Mouse (Mus musculus): ENCODE measurements around the gene Paxbp1. TPM values are rescaled to one million over a fixed set of nuclear protein-coding genes. Genes with fewer than 3 reads are reported as not detected.
"Not testable (repeated sequence)": the region's sequence is repeated elsewhere in the genome, so short reads cannot be mapped to it uniquely, and the experiment has no call there.

Gene Paxbp1
- polyA plus RNA-seq (2015; fragmentation: Nextera tagmentation; extraction: Ambion mirVana): 38.9 and 42.5 TPM in 2 replicates

- peak; percentile 100 for DNase-seq (ENCODE audit: low spot score)
These were observed at the start of gene Paxbp1 for GRCm38 (mm10) chr16:91044270-91045182. Gene Paxbp1, minus strand, starts transcription at chr16:91044543.

- no peak for DNase-seq (ENCODE audit: low spot score)
These were observed 42.4 kb upstream of the Paxbp1 start for GRCm38 (mm10) chr16:91086642-91087306.

GRCm38 (mm10) chr16:91085239-91085825 is 41.0 kb upstream of the Paxbp1 start:
- DNase-seq (ENCODE audit: low spot score): no peak

GRCm38 (mm10) chr16:91084307-91085238 is 40.2 kb upstream of the Paxbp1 start:
- DNase-seq (ENCODE audit: low spot score): no peak

- no peak for DNase-seq (ENCODE audit: low spot score)
These were observed 38.8 kb upstream of the Paxbp1 start for GRCm38 (mm10) chr16:91083002-91083646.

- peak; percentile 73 for DNase-seq (ENCODE audit: low spot score)
These were observed 37.2 kb upstream of the Paxbp1 start for GRCm38 (mm10) chr16:91081508-91081907.

- peak; percentile 61 for DNase-seq (ENCODE audit: low spot score)
These were observed 31.8 kb upstream of the Paxbp1 start for GRCm38 (mm10) chr16:91076180-91076579.

- not testable (repeated sequence) for DNase-seq (ENCODE audit: low spot score)
These were observed 31.1 kb upstream of the Paxbp1 start for GRCm38 (mm10) chr16:91075423-91075822.

- DNase-seq (ENCODE audit: low spot score): peak; percentile 85
These were observed 29.0 kb upstream of the Paxbp1 start for GRCm38 (mm10) chr16:91073163-91073892.

GRCm38 (mm10) chr16:91072256-91072655 is 27.9 kb upstream of the Paxbp1 start:
- no peak for DNase-seq (ENCODE audit: low spot score)

GRCm38 (mm10) chr16:91068969-91069368 is 24.6 kb upstream of the Paxbp1 start:
- DNase-seq (ENCODE audit: low spot score): no peak

- no peak for DNase-seq (ENCODE audit: low spot score)
These were observed 22.8 kb upstream of the Paxbp1 start for GRCm38 (mm10) chr16:91067122-91067521.

- DNase-seq (ENCODE audit: low spot score): no peak
These were observed 20.4 kb upstream of the Paxbp1 start for GRCm38 (mm10) chr16:91064583-91065365.

GRCm38 (mm10) chr16:91063786-91064185 is 19.4 kb upstream of the Paxbp1 start:
- DNase-seq (ENCODE audit: low spot score): no peak

GRCm38 (mm10) chr16:91061531-91062318 is 17.4 kb upstream of the Paxbp1 start:
- peak; percentile 24 for DNase-seq (ENCODE audit: low spot score)

GRCm38 (mm10) chr16:91057741-91058140 is 13.4 kb upstream of the Paxbp1 start:
- DNase-seq (ENCODE audit: low spot score): no peak

- no peak for DNase-seq (ENCODE audit: low spot score)
These were observed 12.9 kb upstream of the Paxbp1 start for GRCm38 (mm10) chr16:91057261-91057660.
